Mouse (Mus musculus) erythroblast, embryonic 14.5 days (primary cell): ENCODE measurements around the gene Cpsf7.

ENCODE experiments used
- GATA1 ChIP-seq: IDR thresholded peaks from 2 replicates; pipeline ENCODE4 v1.6.1; 2012; ENCODE audit warnings: low read length, inconsistent platforms, mixed read lengths
- TAL1 ChIP-seq: IDR thresholded peaks from 3 replicates; pipeline ENCODE4 v1.6.1; 2012; ENCODE audit warnings: low read length, inconsistent platforms, mixed read lengths

- no peak for TF ChIP-seq GATA1
- TF ChIP-seq TAL1 = no peak
These were observed 66.8 kb downstream of the Cpsf7 start for GRCm38 (mm10) chr19:10591659-10592377.
